Mouse (Mus musculus): Measurements from ENCODE around the gene Ankrd34a.

Ankrd34a gene

DNA sequence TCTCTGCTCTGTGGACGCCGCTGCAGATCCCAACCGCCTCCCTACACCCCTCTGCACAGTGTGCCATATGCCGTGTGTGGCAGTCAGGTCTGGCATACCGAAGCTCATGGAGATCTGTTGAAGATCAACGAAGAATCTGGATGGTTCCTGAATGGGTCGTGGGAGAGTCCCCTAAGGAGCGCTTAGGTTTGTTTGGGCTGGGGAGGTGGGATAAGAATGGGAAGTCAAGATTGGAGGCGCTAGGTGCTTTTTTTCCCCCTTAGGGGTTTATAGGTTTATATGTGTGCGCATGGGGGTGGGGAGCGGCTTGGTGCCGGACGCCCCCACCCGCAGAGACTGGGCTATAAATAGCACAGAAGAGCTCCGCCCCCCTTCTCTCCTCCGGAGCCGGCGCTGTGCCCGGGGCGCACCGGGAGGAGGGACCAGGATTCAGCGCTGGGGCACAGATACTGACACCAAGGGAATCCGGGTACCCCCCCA lies at the start of gene Ankrd34a:
Gene Ankrd34a (plus strand): TSS at position 409 of the 480 bp plus-strand sequence.
- peak; percentile 49 to 62 for DNase-seq

DNA sequence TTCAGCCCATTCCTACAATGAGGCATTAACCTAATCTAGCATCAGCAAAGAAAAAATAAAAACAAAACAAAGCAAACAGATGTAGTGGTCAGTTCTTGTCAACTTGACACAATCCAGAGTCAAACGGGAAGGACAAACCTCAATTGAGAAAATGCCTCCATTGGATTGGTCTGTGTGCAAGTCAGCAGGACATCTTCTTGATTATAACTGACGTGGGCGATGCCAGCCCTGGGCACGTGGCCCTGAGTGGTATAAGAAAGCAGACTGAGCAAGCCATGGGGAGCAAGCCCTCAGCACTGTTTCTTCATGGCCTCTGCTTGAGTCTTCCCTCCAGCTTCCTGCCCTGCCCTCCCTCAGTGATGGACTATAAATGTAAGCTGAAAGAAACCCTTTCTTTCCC lies 49.6 kb upstream of the Ankrd34a start:
- no peak for DNase-seq

DNA sequence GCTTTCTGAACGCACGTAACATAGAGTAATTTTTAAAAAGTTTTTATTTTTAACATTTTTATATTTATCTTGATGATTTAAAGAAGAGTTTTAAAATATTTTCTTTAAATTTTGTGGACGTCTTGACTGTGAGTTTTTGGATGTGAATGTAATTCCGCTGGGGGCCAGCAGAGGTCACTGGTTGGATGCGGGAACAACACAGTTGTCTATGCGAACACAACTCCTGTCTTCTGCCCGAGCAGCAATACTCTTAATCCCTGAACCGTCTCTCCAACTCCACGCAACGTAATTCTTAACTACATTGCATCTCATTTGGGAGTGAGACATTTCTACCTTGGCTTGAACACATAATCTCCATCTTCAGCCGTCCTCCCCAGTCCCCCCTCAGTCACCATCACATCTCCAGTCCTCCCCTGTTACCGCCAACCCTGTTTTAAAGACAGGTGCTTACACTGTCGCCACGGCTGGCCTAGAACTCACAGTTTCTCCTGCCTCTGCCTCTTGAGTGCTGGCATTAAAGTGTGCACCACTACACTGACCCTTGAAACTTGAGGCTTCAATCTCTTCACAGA lies 49.0 kb upstream of the Ankrd34a start:
- peak; percentile 90 to 91 for DNase-seq

DNA sequence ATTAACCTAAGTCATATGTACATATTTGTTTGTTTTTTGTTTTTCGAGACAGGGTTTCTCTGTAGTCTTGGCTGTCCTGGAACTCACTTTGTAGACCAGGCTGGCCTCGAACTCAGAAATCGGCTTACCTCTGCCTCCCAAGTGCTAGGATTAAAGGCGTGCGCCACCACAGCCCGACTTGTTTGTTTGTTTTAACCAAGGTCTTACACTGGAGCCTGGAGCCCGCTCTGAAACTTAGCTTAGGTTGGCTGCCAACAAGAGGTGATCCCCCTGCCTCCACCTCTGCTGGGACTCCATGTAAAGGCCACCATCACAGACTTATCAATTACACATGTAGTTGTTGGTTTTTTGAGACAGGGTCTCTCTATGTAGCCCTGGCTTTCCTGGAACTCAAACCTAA lies 47.6 kb upstream of the Ankrd34a start:
- no peak for DNase-seq

DNA sequence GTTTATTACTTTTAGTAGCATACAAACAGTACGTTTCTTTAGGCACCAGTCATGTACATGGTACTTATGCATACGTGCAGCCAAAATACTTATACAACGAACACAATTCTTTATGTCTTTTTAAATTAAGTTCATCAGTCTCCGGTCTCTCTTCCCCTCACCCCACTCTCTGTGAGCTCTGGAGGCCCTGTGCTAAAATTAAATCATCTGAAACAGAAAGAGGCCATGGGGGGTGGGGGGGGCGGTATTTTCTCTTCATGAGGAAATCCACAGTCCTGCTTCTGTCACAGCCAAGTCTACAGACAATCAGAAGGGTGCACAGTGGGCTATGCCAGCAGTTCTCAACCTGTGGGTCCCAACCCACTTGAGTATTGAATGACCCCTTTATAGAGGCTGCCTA lies 47.1 kb upstream of the Ankrd34a start:
- DNase-seq = no peak

DNA sequence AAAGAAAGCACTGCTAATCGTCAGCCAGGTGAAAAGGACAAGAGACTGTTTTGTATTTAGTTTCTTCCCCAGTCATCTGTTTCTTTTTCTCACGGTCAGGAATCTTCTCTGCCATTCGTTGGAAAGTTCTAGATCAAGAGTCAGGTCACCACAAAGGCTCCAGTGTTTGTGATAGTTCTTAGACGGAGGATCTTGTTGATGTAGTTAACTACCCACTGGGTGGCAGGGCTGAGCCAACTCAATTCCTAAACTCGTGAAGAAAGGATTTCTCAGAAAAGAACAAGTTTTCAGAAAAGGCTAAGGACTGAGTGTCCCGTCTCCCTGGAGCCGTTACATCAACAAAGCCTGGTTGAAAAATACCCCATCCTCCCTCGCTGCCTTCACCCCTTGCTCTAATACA lies 45.2 kb upstream of the Ankrd34a start:
- peak; percentile 74 to 82 for DNase-seq

DNA sequence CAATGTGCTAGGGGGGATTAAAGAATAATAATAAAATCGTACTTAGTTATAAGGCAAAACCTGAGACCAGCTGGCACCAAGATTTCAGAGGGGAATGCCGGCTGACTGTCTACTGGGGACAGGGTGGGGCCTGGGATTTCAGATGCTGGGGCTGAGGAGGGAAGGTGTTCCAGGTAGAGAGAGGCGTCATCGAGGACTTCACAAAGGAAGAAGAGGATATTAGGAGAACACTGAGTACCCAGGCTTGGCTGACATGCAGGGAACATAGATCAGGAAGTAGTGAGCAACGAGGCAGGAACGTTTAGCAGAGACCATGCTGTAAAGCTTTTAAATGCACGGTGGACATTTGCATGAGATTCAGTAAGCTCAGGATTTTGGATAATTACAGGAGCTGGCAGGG lies 44.5 kb upstream of the Ankrd34a start:
- no peak for DNase-seq

DNA sequence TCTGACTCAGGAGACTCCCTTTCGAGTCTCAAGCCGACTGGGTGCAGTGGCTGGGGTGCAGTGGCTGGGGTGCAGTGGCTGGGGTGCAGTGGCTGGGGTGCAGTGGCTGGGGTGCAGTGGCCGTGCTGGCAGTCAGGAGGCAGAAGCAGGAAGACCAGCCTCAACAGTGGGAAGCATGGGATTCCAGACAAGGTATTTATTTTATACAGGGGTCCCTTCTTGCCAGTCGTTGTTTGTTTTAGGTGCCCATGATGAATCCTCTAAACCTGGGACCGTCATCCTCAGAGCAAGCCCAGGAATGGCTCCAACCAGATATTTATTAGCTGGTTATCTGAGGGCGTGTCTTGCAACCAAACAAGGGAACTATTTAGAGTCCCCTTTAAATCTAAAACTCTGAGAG lies 42.8 kb upstream of the Ankrd34a start:
- no peak for DNase-seq

DNA sequence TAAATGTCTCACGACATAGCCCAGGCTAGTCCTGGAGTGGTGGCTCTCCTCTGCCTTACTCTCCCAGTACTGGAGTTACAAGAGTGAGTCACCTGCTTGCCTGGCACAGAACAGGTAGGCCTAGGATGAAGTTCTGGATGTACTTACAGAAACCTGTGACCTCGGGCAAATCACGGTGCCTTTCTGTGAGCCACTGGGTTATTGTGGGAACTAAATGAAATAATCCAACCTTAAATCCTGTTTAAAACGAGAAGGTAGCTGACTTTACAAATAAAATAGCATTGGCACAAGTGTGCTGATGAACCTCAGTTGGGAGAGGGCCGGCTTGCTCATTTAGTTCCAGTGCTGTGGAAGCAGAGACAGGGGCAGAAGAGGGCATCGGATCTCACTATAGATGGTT lies 42.2 kb upstream of the Ankrd34a start:
- DNase-seq = no peak

DNA sequence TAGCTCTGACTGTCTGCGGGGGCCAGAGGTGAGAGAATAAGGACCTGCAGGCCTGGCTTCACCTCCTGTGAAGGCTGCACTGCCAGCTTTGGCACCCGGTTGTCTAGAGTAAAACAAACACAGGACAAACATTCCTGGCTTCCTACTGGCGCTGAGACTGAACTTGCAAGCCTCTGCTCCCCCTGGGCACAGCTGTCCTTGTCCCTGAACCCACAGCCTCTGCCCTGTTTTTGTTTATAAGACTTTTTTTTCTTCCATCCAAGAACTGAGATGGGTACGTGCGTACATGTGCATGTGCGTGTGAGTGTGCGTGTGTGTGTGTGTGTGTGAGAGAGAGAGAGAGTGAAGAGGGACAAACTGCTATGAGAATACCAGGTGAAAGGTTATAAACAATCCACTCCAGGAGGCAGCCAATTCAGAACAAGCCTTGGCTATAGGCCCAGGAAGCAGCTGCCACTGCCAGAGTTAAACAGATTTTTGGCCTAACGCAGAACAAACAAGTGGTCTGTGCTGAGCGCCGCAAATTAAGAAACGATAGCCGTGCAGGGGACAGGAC lies 41.3 kb upstream of the Ankrd34a start:
- DNase-seq = peak; percentile 76 to 81

DNA sequence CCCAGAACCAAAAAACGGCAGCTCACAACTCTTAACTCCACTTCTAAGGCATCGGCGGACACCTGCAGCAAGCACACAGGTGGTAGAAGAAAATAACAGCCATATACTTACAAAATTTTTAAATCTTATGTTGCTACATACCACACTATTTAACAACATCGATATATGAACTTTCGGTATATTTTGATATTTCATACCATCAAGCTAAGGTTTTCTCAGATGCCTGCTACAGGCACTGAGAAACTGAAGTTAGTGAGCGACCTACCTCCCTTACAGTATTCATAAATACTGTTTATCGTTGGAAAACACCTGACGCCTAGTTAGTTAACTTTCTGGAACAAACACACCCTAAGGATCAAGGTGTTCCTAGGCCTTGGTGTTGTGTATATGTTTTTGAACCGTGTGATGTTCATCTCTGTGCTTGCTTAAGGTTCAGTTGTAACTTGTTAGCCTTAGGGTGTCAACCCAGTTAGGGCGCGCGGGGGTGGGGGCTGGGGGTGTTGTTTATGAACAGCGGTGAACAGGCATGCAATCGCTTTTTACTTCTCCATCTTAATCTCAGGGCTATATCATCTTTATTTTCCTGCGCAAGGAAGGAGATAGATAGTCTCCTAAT lies 40.3 kb upstream of the Ankrd34a start:
- no peak for DNase-seq

DNA sequence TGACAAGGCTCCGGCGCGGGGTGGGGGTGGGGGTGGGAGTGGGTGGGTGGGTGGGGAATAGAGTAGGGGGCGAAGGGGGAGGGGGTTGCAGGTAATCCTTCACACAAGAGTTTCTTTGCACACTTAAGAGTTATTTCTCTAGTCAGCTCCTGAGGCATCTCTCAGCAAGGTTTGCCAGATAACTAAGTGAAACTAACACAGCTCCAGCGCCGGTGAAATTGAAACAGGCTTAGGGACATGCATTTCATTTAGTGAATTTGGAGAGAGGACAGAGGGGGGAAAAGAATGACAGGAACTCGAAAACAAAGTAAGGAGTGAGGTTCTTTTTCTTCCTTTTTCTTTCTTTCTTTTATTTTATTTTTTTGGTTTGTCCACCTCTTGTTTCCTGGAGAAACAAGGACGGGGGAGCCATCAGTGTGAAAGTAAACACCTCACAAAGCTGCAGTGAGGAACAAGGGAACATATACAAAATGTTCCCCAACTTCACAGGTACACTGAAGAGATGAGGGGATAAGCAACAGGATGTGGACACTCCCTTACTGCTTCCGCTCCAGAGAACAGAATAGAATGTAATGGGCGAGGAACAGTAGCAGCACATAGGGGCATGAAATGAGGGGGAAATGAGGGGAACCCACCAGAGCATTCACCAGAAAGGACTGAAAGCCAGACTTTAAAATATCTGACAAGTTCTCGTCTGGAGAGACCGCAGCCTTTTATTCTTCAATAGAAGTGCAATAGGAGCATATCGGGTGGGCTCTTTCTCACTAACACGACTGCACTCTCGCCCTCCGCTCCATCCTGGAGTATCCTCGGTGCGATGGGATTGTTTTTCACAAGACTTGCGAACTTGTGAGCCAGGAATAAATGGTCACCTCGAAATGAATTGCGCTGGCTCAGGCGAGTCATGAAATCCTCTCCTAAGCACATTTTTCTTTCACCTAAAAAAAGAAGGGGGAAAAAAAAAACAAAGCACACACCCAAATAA lies 39.5 kb upstream of the Ankrd34a start:
- DNase-seq = peak in 1 of 2 experiments; percentile 36

DNA sequence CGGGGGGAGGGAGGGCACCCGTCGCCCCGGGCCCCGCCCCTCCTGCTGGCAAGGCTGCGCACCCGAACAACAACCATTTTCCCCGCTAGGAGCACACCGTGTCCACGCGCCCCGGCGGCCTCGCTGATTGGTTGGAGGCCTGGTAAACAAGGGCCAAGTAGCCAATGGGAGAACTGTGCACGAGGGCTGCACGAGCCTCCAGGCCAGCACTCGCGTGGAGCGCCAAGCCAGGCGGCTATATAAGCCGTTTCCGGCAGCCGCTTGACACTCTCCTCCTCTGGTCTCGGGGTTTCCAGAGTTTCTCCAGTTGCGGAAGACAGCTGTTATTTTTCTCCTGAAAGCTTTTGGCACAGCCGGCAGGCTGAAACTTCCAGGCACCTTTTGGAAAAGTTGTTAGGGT lies 38.7 kb upstream of the Ankrd34a start, which contains the start of gene Txnip:
Gene Txnip (plus strand): TSS at position 264 of the 400 bp plus-strand sequence.
- peak; percentile 100 for DNase-seq

DNA sequence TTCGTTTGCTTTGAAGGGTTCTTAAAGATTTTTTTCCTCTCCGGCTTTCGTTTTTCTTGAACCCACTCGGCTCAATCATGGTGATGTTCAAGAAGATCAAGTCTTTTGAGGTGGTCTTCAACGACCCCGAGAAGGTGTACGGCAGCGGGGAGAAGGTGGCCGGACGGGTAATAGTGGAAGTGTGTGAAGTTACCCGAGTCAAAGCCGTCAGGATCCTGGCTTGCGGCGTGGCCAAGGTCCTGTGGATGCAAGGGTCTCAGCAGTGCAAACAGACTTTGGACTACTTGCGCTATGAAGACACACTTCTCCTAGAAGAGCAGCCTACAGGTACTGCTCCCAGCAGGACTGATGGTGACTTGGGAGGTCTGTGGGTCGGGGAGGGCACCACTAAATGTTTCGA lies 38.3 kb upstream of the Ankrd34a start:
- peak in 1 of 2 experiments; percentile 72 for DNase-seq

DNA sequence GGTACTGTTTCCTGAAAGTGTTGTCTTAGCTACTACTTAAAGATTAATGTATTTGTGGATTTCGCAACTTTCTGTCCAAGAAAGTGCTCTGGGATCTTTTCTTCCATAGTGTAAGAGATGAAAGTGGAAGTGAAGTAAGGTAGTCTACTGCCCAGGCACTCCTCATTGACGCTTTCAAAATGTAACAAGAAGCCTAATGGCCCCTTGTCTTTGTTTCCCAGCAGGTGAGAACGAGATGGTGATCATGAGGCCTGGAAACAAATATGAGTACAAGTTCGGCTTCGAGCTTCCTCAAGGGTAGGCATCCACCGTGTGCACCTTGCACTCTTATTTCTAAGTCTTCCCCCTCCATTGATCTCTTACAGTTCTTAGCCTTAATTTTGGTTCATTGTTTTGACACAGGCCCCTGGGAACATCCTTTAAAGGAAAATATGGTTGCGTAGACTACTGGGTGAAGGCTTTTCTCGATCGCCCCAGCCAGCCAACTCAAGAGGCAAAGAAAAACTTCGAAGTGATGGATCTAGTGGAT lies 37.7 kb upstream of the Ankrd34a start:
- DNase-seq = no peak

DNA sequence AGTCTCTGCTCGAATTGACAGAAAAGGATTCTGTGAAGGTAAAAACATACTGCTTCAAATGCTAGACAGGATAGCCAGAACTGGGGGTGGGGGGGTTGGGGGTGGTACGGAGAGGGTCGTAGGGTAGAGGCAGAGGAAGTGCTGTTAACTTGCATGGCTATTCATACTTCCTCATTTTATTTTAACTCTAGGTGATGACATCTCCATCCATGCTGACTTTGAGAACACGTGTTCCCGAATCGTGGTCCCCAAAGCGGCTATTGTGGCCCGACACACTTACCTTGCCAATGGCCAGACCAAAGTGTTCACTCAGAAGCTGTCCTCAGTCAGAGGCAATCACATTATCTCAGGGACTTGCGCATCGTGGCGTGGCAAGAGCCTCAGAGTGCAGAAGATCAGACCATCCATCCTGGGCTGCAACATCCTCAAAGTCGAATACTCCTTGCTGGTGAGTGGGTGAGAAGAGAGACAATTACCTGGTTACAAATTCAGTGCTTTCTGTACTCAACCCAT lies 37.0 kb upstream of the Ankrd34a start:
- DNase-seq = peak in 1 of 2 experiments; percentile 47

DNA sequence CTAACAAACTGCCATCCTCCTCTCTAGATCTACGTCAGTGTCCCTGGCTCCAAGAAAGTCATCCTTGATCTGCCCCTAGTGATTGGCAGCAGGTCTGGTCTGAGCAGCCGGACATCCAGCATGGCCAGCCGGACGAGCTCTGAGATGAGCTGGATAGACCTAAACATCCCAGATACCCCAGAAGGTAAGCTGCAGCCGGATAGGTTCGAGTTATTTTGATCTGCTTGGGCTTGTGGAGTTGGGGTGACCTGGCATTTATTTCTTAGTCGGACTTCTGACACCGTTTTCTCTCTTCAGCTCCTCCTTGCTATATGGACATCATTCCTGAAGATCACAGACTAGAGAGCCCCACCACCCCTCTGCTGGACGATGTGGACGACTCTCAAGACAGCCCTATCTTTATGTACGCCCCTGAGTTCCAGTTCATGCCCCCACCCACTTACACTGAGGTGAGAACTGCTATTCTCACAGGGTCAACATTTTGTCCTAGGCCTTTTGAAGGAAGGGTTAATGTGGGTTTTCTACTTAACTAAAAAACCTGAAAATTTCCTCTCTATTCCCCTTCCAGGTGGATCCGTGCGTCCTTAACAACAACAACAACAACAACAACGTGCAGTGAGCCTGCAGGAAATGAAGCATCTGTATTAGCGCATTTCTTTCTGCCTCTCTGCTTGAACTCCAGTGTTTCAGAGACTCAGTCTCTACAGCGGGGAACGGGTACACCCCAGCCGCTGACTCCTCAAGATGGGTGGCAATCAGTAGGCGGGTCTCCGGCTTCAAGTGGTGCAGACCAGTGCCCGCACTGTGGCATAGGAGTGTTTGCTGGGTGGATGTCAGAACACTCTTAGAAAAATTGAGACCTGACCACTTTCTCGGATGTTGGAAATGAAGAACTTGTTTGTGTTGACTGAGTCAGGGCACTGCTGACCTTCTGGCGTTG lies 36.3 kb upstream of the Ankrd34a start:
- peak in 1 of 2 experiments; percentile 52 for DNase-seq

DNA sequence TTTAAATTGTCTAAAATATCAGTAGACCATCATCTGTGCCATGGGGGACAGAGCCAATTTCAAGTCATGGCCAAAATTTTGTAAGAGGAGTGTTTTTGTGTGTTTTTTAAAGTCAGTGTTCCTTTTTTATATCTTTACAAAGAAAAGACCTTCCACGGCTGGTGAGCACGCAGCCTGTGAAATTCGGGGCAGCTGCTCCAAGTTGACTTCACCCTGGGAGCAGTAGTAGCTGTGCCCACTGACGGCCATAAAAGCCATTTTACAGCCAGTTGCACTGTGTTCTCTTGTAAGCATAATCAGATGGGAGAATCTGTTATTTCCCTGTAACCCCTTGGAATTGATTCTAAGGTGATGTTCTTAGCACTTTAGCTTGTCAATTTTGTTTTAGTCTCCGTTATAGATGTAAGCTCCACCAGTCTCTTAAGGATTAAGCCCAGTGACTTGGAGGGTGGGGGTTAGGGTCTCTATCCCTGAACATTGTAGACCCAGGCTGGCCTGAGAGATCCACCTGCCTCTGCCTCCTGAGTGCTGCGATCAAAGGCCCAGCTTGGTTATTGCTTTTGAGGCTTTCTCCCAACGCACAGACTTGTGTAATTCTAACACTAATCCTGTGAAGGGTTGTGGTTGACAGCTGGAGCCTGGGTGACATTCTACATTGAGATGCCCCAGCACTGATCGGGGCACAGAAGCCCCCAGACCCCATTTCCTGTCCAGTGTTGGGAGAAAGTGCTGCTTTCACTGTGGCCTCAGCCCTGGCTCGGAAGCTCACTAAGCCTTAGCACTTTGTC lies 35.4 kb upstream of the Ankrd34a start:
- no peak for DNase-seq

DNA sequence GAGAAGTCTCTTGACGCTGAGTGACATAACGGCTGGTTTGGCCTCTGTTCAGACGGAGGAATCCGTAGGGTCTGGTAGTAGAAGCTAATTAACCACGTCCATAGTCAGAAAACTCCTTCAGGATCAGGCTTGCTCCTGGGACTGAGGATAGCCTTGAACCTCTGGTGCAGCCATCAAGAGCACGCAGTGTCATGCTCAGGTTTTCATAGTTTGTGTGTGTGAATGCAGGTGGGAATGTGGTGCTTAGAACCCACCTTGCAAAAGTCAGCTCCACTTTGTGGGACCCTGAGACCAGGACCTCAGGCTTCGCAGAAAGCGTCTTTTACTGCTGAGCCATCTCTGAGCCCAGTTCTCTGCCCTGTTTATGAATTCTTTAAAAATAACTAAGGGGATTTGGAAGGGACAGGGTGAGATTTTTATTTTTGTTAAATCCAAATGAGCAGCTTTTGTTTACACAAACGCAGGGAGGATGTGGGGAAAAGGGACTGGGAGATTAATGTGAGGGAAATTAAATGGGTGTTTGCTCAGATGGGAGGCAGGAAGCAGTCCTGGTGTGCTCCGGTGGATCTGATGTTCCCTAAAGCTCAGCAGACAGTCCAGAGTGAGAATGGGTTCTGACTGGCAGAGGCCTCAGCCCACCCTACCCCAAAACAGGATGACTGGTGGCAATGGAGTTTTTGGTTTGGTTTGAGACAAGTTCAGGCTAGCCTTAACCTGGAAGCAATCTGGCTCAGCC lies 34.3 kb upstream of the Ankrd34a start:
- peak in 1 of 2 experiments; percentile 61 for DNase-seq

DNA sequence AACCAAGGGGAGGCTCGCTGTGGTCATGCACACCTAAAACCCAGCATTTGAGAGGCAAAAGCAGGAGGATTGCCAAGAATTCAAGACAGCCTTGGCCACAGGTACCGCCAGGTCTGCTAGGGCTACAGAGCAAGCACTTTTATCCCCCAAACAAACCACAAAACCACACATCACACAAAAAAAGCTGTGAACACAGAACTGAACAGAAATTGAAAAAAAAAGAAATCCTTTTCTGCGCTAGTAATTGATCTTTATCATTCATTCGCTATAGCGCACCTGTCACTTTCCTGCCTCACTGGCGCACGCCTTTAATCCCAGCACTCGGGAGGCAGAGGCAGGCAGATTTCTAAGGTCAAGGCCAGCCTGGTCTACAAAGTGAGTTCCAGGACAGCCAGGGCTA lies 33.2 kb upstream of the Ankrd34a start:
- no peak for DNase-seq

Measured in kidney, postnatal 4 days (tissue).